Mouse (Mus musculus) thymus, adult 2 months (tissue): Measurements from ENCODE around the gene Adamts13.

Experiments used
- CTCF ChIP-seq: fragments of 200-500 bp; IDR thresholded peaks from 2 replicates; pipeline ENCODE4 v1.5.1; 2012; ENCODE audit warnings: mild to moderate bottlenecking, control low read depth, low read length, moderate library complexity, borderline replicate concordance; ENCODE audit not compliant: control insufficient read depth, poor library complexity, insufficient read depth; ENCODE audit errors: extremely low read depth
- POLR2A ChIP-seq: fragments of 200-500 bp; IDR thresholded peaks from 2 replicates; pipeline ENCODE4 v1.6.1; 2012; ENCODE audit warnings: mild to moderate bottlenecking, low read length, control low read depth, moderate library complexity; ENCODE audit not compliant: control insufficient read depth, poor library complexity, insufficient read depth; ENCODE audit errors: extremely low read depth

GRCm38 (mm10) chr2:26973960-26974359, 744 bp downstream of the Adamts13 start:
- TF ChIP-seq CTCF (no peak), POLR2A (no peak)
